Mouse (Mus musculus) G1E (cell line): ENCODE results near the gene Supt16.

ENCODE experiments used
- CTCF ChIP-seq: IDR thresholded peaks from 2 replicates; pipeline ENCODE4 v1.5.1; 2012; ENCODE audit warnings: low read depth, low read length, inconsistent platforms, mixed read lengths
- GATA1 ChIP-seq: IDR thresholded peaks from 2 replicates; pipeline ENCODE4 v1.6.1; 2012; ENCODE audit warnings: borderline replicate concordance, low read length, inconsistent platforms, mixed read lengths

GRCm38 (mm10) chr14:52141445-52142127 lies 55.6 kb downstream of the Supt16 start:
- TF ChIP-seq CTCF (no peak), GATA1 (no peak)
